Mouse (Mus musculus) right cerebral cortex, postnatal 4 days (tissue): ENCODE results near the gene Sorcs1.

ENCODE experiments used
- DNase-seq: peaks from one replicate; pipeline ENCODE4 v3.0.0-alpha.2; 2022

Gene Sorcs1

GRCm38 (mm10) chr19:50398341-50398740, 280.1 kb downstream of the Sorcs1 start:
- no peak for DNase-seq

GRCm38 (mm10) chr19:50395731-50396130, 282.7 kb downstream of the Sorcs1 start:
- no peak for DNase-seq

GRCm38 (mm10) chr19:50394101-50394500, 284.3 kb downstream of the Sorcs1 start:
- no peak for DNase-seq

GRCm38 (mm10) chr19:50389925-50390552, 288.4 kb downstream of the Sorcs1 start:
- no peak for DNase-seq

GRCm38 (mm10) chr19:50378901-50379300, 299.5 kb downstream of the Sorcs1 start:
- no peak for DNase-seq

GRCm38 (mm10) chr19:50374751-50375150, 303.7 kb downstream of the Sorcs1 start:
- DNase-seq: peak; percentile 27

GRCm38 (mm10) chr19:50366446-50366845, 312.0 kb downstream of the Sorcs1 start:
- no peak for DNase-seq

- no peak for DNase-seq
Observed at GRCm38 (mm10) chr19:50362655-50363500, 315.6 kb downstream of the Sorcs1 start.

GRCm38 (mm10) chr19:50358561-50358960, 319.9 kb downstream of the Sorcs1 start:
- DNase-seq: no peak

- DNase-seq: no peak
Observed at GRCm38 (mm10) chr19:50339211-50339610, 339.2 kb downstream of the Sorcs1 start.

- DNase-seq: no peak
Observed at GRCm38 (mm10) chr19:50336751-50337150, 341.7 kb downstream of the Sorcs1 start.

GRCm38 (mm10) chr19:50331136-50331535, 347.3 kb downstream of the Sorcs1 start:
- DNase-seq: no peak

- DNase-seq: no peak
Observed at GRCm38 (mm10) chr19:50327804-50328203, 350.6 kb downstream of the Sorcs1 start.

GRCm38 (mm10) chr19:50326151-50326550, 352.3 kb downstream of the Sorcs1 start:
- no peak for DNase-seq

GRCm38 (mm10) chr19:50325686-50326085, 352.8 kb downstream of the Sorcs1 start:
- DNase-seq: no peak

GRCm38 (mm10) chr19:50307046-50307445, 371.4 kb downstream of the Sorcs1 start:
- no peak for DNase-seq

GRCm38 (mm10) chr19:50294205-50294604, 384.2 kb downstream of the Sorcs1 start:
- DNase-seq: no peak

- peak; percentile 49 for DNase-seq
Observed at GRCm38 (mm10) chr19:50264450-50264849, 414.0 kb downstream of the Sorcs1 start.

- DNase-seq: peak; percentile 57
Observed at GRCm38 (mm10) chr19:50258718-50259413, 419.6 kb downstream of the Sorcs1 start.

GRCm38 (mm10) chr19:50220476-50220875, 458.0 kb downstream of the Sorcs1 start:
- no peak for DNase-seq

- peak; percentile 2 for DNase-seq
Observed at GRCm38 (mm10) chr19:50214466-50215228, 463.8 kb downstream of the Sorcs1 start.

GRCm38 (mm10) chr19:50210456-50210855, 468.0 kb downstream of the Sorcs1 start:
- peak; percentile 11 for DNase-seq

- no peak for DNase-seq
Observed at GRCm38 (mm10) chr19:50204341-50204740, 474.1 kb downstream of the Sorcs1 start.
